Mouse (Mus musculus) spleen, adult 18-20 months (tissue): ENCODE measurements around the gene Olfr248.
"Not testable (repeated sequence)": the region's sequence is repeated elsewhere in the genome, so short reads cannot be mapped to it uniquely, and the experiment has no call there.

Experiments
- DNase-seq, 2 experiments: peaks; one replicate each; pipeline ENCODE4 v3.0.0; 2022; ENCODE audit warnings: mixed read lengths in 2 of 2

Gene Olfr248

GRCm38 (mm10) chr1:174390746-174391145 is at the start of gene Olfr248:
Gene Olfr248, plus strand, starts transcription at chr1:174391046.
- no peak for DNase-seq

- DNase-seq, result not testable (repeated sequence)
Observed at GRCm38 (mm10) chr1:174353636-174354035, 37.2 kb upstream of the Olfr248 start.

GRCm38 (mm10) chr1:174354640-174355039 is 36.2 kb upstream of the Olfr248 start:
- no peak for DNase-seq

GRCm38 (mm10) chr1:174364882-174365451 is 25.9 kb upstream of the Olfr248 start, which contains the start of gene Olfr417:
Gene Olfr417, plus strand, starts transcription at chr1:174365122.
- DNase-seq, result no peak

GRCm38 (mm10) chr1:174373799-174374198 is 17.0 kb upstream of the Olfr248 start:
- no peak for DNase-seq

- no peak for DNase-seq
Observed at GRCm38 (mm10) chr1:174422959-174423358, 32.1 kb downstream of the Olfr248 start.

GRCm38 (mm10) chr1:174423764-174424163 is 32.9 kb downstream of the Olfr248 start, which contains the start of gene Olfr414:
Gene Olfr414, plus strand, starts transcription at chr1:174424064.
- DNase-seq, result no peak

- DNase-seq, result no peak
Observed at GRCm38 (mm10) chr1:174426180-174426986, 35.5 kb downstream of the Olfr248 start.

- no peak for DNase-seq
Observed at GRCm38 (mm10) chr1:174427402-174427801, 36.6 kb downstream of the Olfr248 start.

- no peak for DNase-seq
Observed at GRCm38 (mm10) chr1:174428407-174428806, 37.6 kb downstream of the Olfr248 start.

- DNase-seq, result no peak
Observed at GRCm38 (mm10) chr1:174434121-174434520, 43.3 kb downstream of the Olfr248 start.
